Comparison of ENCODE assay signal across 9 mouse cellular contexts in the genomic region with DNA sequence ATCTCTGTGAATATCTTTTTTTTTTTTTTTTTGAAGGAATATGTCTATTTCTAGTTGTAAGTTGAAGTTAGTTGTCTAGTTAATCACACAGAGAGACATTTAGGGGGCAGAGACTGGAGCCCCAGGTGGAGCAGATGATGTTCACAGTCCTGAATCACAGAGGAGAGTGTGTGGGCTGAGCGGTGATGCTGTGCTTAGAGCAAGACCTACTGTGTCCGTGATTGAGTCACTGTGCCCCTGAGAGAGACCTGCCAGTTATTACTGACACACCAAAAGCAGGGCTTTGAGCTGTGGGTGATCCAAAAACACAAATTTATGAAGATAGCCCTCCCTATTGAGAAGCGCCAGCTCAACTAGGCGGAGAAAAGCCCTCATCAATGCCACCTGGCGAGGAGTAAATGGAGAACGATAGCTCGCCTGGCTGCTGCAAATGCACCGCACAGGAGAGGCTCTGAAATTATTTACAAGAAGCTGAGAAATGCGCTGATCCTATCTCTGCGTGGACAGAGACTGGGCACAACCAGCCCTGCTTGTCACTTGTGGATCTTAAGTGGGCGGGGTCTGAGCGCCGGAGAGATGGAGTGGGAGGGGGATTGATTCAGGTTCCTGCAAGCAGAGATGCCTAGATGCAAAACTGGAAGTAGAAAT.
DNase-seq lines count a peak whose midpoint lies in the region; ATAC-seq lines count a peak whose summit lies in the region.
"Had no signal": no experiment of that assay in that cellular context is flagged by ENCODE, and none has a peak within 500 bp of the region (broad histone marks: within the 10 kb centered on the region; RNA-seq: fewer than 3 reads in every experiment).

No protein-coding gene starts in this region.

- no peak overlapping the region for H3K9ac ChIP-seq in kidney, embryonic 14.5 days (ENCODE audit: low read depth, low read length)
- peak overlapping the region; percentile 36 for H3K9ac ChIP-seq in midbrain, embryonic 15.5 days
- H3K9ac ChIP-seq: liver, embryonic 13.5 days had no signal

- DNase-seq in kidney, adult 18-20 months, result no peak
- DNase-seq in embryo, embryonic 10 days (ENCODE audit: low spot score), result peak; percentile 34
- DNase-seq in MN1 (ENCODE audit: low spot score), result no peak
- DNase-seq in left cerebral cortex, postnatal 10 days (ENCODE audit: extremely low spot score in 1 of 2, low spot score in 2 of 2), result no peak
- DNase-seq: liver, embryonic 13.5 days had no signal

- no peaks in the 10 kb centered on the region for H3K4me1 ChIP-seq in kidney, embryonic 14.5 days (ENCODE audit: control insufficient read depth, insufficient read depth, low read length)
- H3K4me1 ChIP-seq in midbrain, embryonic 15.5 days, result peaks cover 12% of the 10 kb centered on the region
- H3K4me1 ChIP-seq: liver, embryonic 13.5 days had no signal

- H3K27me3 ChIP-seq in kidney, embryonic 14.5 days (ENCODE audit: control insufficient read depth, insufficient read depth, low read length), result no peaks in the 10 kb centered on the region
- H3K27me3 ChIP-seq in midbrain, embryonic 15.5 days (replicated peaks), result no peaks in the 10 kb centered on the region
- H3K27me3 ChIP-seq: liver, embryonic 13.5 days had no signal

- H3K4me2 ChIP-seq in kidney, embryonic 14.5 days (replicated peaks; ENCODE audit: low read depth, low read length), result peak overlapping the region; percentile 34
- peak overlapping the region; percentile 59 for H3K4me2 ChIP-seq in midbrain, embryonic 15.5 days
- H3K4me2 ChIP-seq: liver, embryonic 13.5 days had no signal

- no peaks in the 10 kb centered on the region for H3K36me3 ChIP-seq in kidney, embryonic 14.5 days (ENCODE audit: control insufficient read depth, insufficient read depth, low read length)
- no peaks in the 10 kb centered on the region for H3K36me3 ChIP-seq in midbrain, embryonic 15.5 days (replicated peaks)
- H3K36me3 ChIP-seq: liver, embryonic 13.5 days had no signal

- no peaks in the 10 kb centered on the region for H3K9me3 ChIP-seq in kidney, embryonic 14.5 days (ENCODE audit: control insufficient read depth, low read length)
- H3K9me3 ChIP-seq in midbrain, embryonic 15.5 days, result no peaks in the 10 kb centered on the region
- H3K9me3 ChIP-seq: liver, embryonic 13.5 days had no signal

- no peak overlapping the region for H3K27ac ChIP-seq in kidney, embryonic 14.5 days (ENCODE audit: low read depth, low read length)
- peak overlapping the region; percentile 22; the same call in 1 of the 2 replicates for H3K27ac ChIP-seq in midbrain, embryonic 15.5 days
- H3K27ac ChIP-seq: liver, embryonic 13.5 days had no signal

- no peak for ATAC-seq in kidney, embryonic 14.5 days (ENCODE audit: low FRiP score, low TSS enrichment)
- 0 out of 2 replicates have a peak, but pooled peaks have one; percentile 14 for ATAC-seq in granulocyte monocyte progenitor cell, adult 5-6 weeks (replicated peaks; ENCODE audit: poor library complexity, severe bottlenecking)
- 0 out of 2 replicates have a peak, but pooled peaks have one; percentile 58 for ATAC-seq in midbrain, embryonic 15.5 days (replicated peaks)
- ATAC-seq in megakaryocyte, adult 5-6 weeks (ENCODE audit: poor library complexity, severe bottlenecking), result no peak

- WGBS in kidney, embryonic 14.5 days, result 20% methylated on average over 13 of the region's 13 CpGs
- WGBS in midbrain, embryonic 15.5 days, result 16% methylated on average over 13 of the region's 13 CpGs

- intact Hi-C loops in left cerebral cortex, postnatal 10 days (cut with DNase I), result no loop called here

- H3K4me3 ChIP-seq in kidney, embryonic 14.5 days (ENCODE audit: low read length), result peak overlapping the region; percentile 18
- H3K4me3 ChIP-seq in midbrain, embryonic 15.5 days, result peak overlapping the region; percentile 35
- H3K4me3 ChIP-seq: liver, embryonic 13.5 days had no signal

Comparison
In these comparisons a context has a peak if more than half of its experiments do, and no peak if none do; other contexts are left out.
1. ATAC-seq: peak in granulocyte monocyte progenitor cell, adult 5-6 weeks (single experiment) and midbrain, embryonic 15.5 days (single experiment); none in kidney, embryonic 14.5 days (single experiment) and megakaryocyte, adult 5-6 weeks (single experiment).